Mouse (Mus musculus) spleen, adult 2 months (tissue): Measurements from ENCODE around the gene Minpp1.

Experiments used
- CTCF ChIP-seq: fragments of 200-500 bp; IDR thresholded peaks from 2 replicates; pipeline ENCODE4 v1.5.1; 2011; ENCODE audit warnings: mild to moderate bottlenecking, inconsistent platforms; ENCODE audit not compliant: insufficient read depth, insufficient read length, insufficient replicate concordance; ENCODE audit errors: extremely low read depth
- POLR2A ChIP-seq: fragments of 200-500 bp; IDR thresholded peaks from 2 replicates; pipeline ENCODE4 v1.6.1; 2011; ENCODE audit warnings: low read depth, low read length, inconsistent platforms

DNA sequence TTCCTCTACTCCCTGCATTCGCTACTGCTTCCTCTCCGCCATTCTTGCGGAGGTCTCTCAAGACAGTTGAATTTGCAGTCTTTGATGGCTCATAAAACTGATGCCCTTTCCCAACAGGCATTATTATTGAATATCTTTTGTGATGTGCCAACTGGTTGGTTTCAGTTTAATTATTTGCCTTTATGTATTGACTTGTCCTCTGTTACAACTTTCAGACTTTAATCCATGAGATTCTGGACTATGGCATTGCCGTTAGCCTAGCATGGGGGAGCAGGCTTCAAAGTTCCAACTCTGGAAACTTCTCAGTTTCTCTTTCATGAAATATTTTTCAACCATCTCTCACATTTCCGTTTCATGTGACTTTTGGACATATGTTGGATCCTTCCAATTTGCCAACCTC is 41.6 kb downstream of the Minpp1 start:
- TF ChIP-seq POLR2A (no peak), CTCF (no peak)
